Mouse (Mus musculus): Measurements from ENCODE around the gene 4933405L10Rik.

Gene 4933405L10Rik

GRCm38 (mm10) chr8:105707498-105708403 is at the start of gene 4933405L10Rik, which contains the start of gene Enkd1:
TSS of gene 4933405L10Rik (plus strand) at chr8:105707655.
TSS of gene Enkd1 (minus strand) at chr8:105708210.
- peak; percentile 97 for DNase-seq (ENCODE audit: low read depth, low spot score)

DNA sequence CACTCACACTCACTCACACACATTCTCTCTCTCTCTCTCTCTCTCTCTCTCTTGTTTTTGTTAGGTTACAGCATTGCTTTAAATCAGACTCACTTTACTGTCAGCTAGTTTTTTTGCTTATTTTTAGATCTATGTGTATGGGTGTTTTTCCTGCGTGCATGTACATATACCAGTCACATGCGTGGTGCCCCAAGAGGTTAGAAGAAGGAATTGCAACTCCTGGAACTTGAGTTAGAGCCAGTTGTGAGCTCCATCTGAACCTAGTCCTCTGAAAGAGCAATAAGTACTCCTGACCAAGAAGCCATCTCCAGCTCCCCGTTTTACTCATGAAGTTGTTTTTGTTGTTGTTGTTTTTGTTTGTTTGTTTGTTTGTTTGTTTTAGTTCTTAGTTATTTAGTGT is 46.3 kb upstream of the 4933405L10Rik start:
- DNase-seq (ENCODE audit: low read depth, low spot score): peak; percentile 70

GRCm38 (mm10) chr8:105677891-105678290 is 29.6 kb upstream of the 4933405L10Rik start:
- no peak for DNase-seq (ENCODE audit: low read depth, low spot score)

DNA sequence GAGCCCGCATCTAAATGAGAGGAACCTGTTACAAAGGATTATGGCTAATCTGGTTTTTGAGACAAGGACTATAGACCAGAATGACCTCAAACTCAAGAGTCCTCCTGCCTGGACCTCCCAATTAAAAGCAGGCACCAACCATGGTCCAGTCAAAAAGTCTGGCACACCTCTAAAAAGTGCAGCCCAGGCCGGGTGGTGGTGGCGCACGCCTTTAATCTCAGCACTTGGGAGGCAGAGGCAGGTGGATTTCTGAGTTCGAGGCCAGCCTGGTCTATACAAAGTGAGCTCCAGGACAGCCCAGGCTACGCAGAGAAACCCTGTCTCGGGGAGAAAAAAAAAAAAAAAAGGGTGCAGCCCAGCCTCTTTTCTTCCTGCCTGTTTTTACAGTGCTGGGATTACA is 22.1 kb upstream of the 4933405L10Rik start:
- no peak for DNase-seq (ENCODE audit: low read depth, low spot score)

DNA sequence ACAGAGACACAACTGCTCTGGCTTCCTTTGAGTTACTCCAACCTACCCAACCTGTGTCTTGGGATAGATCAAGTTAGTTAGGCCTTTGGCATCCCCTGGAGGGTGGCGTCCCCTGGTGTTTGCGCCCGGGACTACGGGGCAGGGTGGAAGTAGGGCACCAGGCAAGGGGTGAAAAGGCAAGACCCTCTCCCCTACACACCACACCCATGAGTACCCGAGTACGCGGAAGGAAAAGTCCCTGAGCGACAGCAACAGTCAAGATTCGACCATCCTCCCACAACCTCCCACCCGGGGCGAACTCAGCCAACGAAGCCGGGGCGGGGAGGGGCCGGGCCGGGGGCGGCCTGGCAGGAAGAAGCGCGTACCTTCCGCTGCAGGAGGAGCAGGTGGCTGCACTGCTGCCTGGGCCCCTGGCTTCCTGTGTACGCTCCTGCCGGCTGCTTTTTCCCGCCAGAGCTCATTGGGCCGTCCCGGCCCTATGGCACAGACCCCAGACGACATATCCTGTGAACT is 21.6 kb upstream of the 4933405L10Rik start, which contains the start of gene Carmil2:
Carmil2 (plus strand) TSS at position 479 of the 513 bp plus-strand sequence.
- no peak for DNase-seq (ENCODE audit: low read depth, low spot score)

DNA sequence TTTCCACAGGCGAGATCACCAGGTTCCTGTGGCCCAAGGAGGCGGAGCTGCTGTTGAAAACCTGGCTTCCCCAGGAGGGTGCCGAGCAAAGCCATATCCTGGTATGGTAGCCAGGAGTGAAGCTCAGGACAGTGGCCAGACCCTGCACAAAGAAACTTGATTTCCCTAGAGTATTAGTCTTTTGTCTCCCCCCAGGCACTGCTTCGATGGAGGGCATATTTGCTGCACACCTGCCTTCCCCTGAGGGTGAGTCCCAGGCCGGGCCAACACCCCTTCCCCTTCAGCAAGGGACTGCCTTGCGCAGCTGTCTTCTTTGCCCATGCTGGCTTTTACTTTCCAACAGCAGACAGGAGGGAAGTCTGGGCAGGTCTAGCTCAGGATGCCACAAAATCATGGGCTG is 20.9 kb upstream of the 4933405L10Rik start:
- no peak for DNase-seq (ENCODE audit: low read depth, low spot score)

- no peak for DNase-seq (ENCODE audit: low read depth, low spot score)
Observed at GRCm38 (mm10) chr8:105687512-105687911, 19.9 kb upstream of the 4933405L10Rik start.

DNA sequence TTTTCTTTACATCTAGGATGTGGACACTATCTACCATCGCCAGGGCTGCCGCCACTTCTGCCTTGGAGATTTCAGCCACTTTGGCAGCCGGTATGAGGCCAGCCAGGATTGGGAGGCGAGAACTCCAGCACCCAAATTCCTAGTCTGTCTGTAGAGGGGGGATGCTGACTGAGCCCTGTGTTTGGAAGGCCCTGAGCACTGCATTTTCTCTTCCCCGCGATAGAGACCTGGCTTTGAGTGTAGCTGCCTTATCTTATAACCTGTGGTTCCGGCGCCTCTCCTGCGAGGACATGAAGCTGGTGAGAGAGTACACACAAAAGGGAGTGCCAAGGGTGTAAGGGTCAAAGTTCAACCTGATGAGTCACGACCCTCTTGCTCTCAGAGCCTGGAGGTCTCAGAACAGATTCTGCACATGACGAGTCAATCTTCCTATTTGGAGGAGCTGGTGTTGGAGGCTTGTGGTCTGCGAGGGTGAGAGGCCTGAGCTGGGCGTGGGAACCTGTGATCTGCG is 19.2 kb upstream of the 4933405L10Rik start:
- no peak for DNase-seq (ENCODE audit: low read depth, low spot score)

DNA sequence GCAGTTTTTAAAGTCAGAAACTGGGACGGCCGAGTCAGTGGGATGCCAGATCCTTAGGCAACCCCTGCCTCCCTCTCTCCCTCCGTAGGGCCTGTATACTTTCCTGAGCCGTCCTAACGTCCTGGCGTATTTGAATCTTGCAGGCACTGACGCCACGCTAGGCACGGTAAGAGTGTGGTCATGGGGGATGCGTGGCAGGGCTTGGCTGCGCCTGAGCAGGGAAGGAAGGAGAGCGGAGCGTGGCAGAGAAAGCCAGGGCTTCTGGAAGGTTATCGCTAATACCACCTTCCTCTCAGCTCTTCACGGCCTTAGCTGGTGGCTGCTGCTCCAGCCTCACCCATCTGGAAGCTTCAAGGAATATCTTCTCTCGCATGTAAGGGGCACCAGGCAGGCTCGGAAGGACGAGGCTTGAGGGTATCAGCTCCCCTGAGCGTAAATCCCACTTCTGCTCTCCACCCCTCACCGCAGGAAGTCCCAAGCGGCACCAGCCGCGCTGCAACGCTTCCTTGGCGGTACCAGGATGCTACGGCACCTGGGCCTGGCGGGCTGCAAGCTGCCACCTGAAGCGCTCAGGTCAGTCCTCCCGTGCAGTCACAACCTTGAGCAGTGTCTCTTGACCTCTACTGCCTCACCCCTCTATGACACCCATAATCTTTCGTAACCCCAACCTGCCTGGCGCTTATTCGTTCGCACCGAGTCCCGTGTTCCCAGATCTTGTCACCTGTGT is 18.0 kb upstream of the 4933405L10Rik start:
- no peak for DNase-seq (ENCODE audit: low read depth, low spot score)

- no peak for DNase-seq (ENCODE audit: low read depth, low spot score)
Observed at GRCm38 (mm10) chr8:105689983-105690360, 17.5 kb upstream of the 4933405L10Rik start.

- DNase-seq (ENCODE audit: low read depth, low spot score): no peak
Observed at GRCm38 (mm10) chr8:105690978-105691377, 16.5 kb upstream of the 4933405L10Rik start.

DNA sequence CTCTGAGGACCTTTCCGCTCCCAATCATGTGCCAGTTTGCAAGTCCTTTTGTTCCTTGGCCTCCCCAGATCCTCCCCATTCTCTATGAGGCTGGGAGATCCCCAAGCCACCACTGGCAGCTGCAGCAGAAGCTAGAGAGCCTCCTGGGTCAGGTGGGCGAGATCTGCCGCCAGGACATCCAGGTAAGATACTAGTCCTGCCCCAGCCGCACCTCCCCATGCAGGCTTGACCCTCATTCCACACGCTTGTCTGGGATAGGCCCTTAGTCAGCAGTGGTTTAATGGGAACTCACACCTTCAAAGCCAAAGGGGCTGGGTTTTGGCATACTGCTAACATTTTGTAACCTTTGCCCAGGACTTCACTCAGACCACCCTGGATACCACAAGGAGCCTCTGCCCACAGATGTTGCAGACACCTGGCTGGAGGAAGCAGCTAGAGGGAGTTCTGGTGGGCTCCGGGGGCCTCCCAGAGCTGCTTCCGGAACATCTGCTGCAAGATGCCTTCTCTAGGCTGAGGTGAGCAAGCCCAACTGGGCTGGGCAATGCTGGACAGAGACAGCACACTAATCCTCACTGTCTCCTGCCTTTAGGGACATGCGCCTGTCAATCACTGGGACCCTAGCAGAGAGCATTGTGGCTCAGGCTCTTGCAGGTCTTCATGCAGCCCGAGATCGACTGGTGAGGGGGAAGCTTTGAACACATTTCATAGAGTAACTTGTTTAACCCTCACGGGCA is 14.8 kb upstream of the 4933405L10Rik start:
- DNase-seq (ENCODE audit: low read depth, low spot score): no peak

DNA sequence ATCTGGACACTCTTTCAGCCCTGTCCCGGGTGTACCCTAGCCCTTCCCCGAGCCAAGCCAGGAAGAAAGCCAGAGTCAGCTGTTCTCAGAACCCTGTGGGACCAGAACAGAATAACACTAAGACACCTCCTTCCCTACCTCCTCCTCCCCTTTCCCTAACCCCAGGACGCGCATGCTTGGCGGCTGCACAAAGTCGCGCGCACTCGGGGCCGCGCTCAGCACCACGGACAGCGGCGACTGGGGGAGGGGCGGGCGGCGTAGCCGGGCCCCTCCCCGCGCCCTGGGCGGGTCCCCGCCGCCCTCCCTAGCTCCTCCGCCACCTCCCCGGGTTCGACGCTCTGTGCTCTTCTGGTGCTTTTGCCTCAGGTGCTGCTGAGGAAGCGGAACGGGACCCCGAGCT is 13.8 kb upstream of the 4933405L10Rik start:
- DNase-seq (ENCODE audit: low read depth, low spot score): peak; percentile 91

DNA sequence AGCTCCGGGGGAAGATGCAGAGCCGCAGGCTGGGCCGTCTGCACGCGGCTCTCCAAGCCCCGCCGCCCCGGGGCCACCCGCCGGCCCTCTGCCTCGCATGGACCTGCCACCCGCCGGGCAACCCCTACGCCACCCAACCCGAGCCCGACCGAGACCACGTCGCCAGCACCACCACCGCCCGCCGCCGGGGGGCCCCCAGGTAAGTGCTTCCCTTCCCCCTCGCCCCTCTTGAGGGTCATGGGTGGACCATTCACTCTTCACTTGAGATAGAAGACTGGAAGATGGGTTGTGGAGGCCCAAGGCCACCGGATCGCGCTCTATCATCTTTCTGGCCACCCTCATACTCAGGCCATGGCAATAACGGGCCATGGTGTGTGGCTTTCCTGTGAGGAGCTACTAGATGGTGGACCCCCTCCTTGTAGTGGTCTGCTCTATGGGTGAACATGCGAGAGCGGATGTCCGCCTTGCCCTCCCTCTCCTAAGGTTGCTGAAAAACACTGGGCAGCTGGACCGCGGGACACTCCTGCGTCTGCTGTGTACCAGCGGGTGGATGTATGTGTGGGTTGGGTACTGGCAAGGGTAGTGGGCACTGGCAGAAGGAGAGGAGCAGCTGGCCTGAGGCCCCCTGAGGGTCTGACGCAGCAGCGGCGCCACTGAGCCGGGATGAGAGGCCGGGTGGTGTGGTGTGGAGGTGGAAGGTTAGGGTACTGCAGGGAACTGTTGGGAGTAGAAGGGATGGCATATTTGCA is 13.2 kb upstream of the 4933405L10Rik start:
- peak; percentile 72 for DNase-seq (ENCODE audit: low read depth, low spot score)

GRCm38 (mm10) chr8:105695080-105695780 is 12.2 kb upstream of the 4933405L10Rik start:
- no peak for DNase-seq (ENCODE audit: low read depth, low spot score)

GRCm38 (mm10) chr8:105697196-105697780 is 10.2 kb upstream of the 4933405L10Rik start:
- no peak for DNase-seq (ENCODE audit: low read depth, low spot score)

DNA sequence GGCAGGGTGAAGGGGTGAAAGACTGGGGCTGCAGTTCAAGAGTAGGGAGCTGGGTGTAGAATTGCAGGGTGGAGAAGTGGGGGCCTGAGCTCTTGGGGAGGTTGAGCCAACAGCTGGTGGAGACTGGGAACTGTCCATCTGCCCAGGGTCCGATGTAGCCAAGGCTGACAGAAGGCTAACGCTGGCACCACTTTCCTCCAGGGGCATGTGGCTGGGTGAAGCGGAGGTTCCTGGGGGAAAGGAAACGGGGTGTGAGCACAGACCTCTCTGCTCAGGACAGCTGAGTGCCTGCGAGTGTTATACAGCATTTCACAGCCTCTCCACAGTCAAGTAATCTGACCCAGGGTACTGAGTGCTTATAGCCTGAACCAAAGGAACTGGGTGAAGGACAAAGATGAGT is 8.7 kb upstream of the 4933405L10Rik start:
- no peak for DNase-seq (ENCODE audit: low read depth, low spot score)

DNA sequence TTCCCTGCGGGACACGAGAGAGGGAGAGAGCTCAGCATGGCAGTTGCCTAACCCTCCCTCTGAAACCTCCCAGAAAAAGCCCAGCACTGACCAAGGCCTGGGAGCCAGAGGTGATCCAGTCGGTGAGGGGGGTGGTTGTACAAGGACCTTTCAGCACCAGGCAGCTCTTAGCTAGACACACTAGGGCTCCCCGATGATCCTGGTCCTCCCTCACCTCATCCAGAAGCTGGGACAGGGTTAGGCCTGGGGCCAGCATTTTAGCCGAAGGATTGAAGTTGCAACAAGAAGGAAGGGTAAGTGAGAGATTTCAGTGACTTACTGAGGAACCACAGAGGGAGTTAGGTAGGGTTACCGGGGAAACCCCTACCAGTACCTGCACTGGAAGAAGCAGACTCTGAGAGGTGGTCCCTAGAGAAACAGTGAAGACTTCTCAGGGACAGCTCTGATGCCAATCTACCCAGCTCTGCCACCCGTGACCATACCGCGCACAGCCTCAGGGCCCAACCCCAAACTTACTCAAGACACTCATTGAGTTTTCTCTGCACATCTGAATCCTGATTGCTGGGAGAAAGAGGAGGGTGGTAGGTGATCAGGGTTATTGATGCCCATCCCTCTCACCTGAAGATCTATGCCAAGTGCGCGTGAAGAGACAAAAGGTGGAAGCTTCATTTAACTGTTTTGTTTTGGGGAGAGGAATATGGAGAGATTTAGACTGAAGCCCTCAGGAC is 7.8 kb upstream of the 4933405L10Rik start:
- no peak for DNase-seq (ENCODE audit: low read depth, low spot score)

DNA sequence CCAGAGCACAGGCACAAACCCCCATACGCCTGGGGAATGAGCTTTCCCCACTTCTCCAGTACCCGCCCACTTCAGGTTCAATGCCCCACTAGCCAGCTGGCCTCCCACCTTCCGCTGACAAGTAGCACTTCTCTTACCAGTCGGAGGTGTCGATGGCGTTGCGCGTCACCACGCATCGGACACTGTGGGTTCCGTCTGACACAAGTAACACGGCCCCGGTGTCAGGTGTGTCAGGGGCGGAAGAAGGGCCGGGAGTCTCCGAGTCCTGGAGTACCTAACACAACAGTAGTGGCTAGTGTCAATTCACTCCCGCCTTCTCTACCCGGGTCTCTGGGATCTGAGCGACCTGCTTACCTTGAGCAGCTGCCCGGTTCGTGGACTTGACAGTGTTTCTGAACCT is 6.9 kb upstream of the 4933405L10Rik start:
- DNase-seq (ENCODE audit: low read depth, low spot score): peak; percentile 83

All from brain, adult 2 months (tissue).